Mouse (Mus musculus) inflammation-experienced regulatory T-cells, adult 6 months (primary cell): ENCODE data around the gene Olfr786. TPM values are rescaled to one million over a fixed set of nuclear protein-coding genes. Genes with fewer than 3 reads are reported as not detected.

Experiments
- ATAC-seq: one replicate; pipeline ENCODE4 v1.8.0; 2017
- polyA plus RNA-seq, 3 experiments: library from polyadenylated mRNA; unstranded; fragments of 100-300 nt; shearing (Covaris generic); gene quantifications; one replicate each; pipeline ENCODE4 v1.2.1; 2017

Olfr786 gene
- polyA plus RNA-seq, result not detected

- no peak for ATAC-seq
These were observed at the start of gene Olfr786 for GRCm38 (mm10) chr10:129427006-129427405. Gene Olfr786 (plus strand): TSS chr10:129427306.

- ATAC-seq, result no peak
These were observed 43.3 kb upstream of the Olfr786 start, which contains the start of gene Olfr784 for GRCm38 (mm10) chr10:129383783-129384182. Gene Olfr784 (plus strand): TSS chr10:129384083.

GRCm38 (mm10) chr10:129400892-129401291 is 26.2 kb upstream of the Olfr786 start:
- no peak for ATAC-seq

- no peak for ATAC-seq
These were observed 22.0 kb upstream of the Olfr786 start, which contains the start of gene Olfr785 for GRCm38 (mm10) chr10:129405126-129405525. Gene Olfr785 (plus strand): TSS chr10:129405426.

GRCm38 (mm10) chr10:129461562-129461961 is 34.5 kb downstream of the Olfr786 start, which contains the start of gene Olfr787:
Gene Olfr787 (plus strand): TSS chr10:129461862.
- ATAC-seq, result no peak

- no peak for ATAC-seq
These were observed 43.6 kb downstream of the Olfr786 start, which contains the start of gene Olfr788 for GRCm38 (mm10) chr10:129470698-129471097. Gene Olfr788 (plus strand): TSS chr10:129470998.

GRCm38 (mm10) chr10:129473256-129473655 is 46.1 kb downstream of the Olfr786 start:
- no peak for ATAC-seq

- no peak for ATAC-seq
These were observed 46.6 kb downstream of the Olfr786 start for GRCm38 (mm10) chr10:129473723-129474122.

GRCm38 (mm10) chr10:129484452-129484851 is 57.3 kb downstream of the Olfr786 start, which contains the start of gene Olfr789:
Gene Olfr789 (plus strand): TSS chr10:129484752.
- no peak for ATAC-seq

Other genes starting within 250 kb of the Olfr786 start
- not detected for gene Olfr772, start 249.4 kb upstream of the Olfr786 start, polyA plus RNA-seq
- gene Olfr773, start 239.9 kb upstream of the Olfr786 start, polyA plus RNA-seq, result not detected
- not detected for gene Olfr774, start 191.1 kb upstream of the Olfr786 start, polyA plus RNA-seq
- gene Olfr775, start 178.9 kb upstream of the Olfr786 start, polyA plus RNA-seq, result not detected
- gene Olfr776, start 168.2 kb upstream of the Olfr786 start, polyA plus RNA-seq, result not detected
- gene Olfr777, start 155.8 kb upstream of the Olfr786 start, polyA plus RNA-seq, result not detected
- not detected for gene Olfr780, start 109.2 kb upstream of the Olfr786 start, polyA plus RNA-seq
- not detected for gene Olfr781, start 98.5 kb upstream of the Olfr786 start, polyA plus RNA-seq
- not detected for gene Olfr782, start 78.5 kb upstream of the Olfr786 start, polyA plus RNA-seq
- not detected for gene Olfr784, start 43.2 kb upstream of the Olfr786 start, polyA plus RNA-seq
- gene Olfr785, start 21.9 kb upstream of the Olfr786 start, polyA plus RNA-seq, result not detected
- gene Olfr787, start 34.6 kb downstream of the Olfr786 start, polyA plus RNA-seq, result under 1 TPM in 2 of 3 experiments, not detected in 1; 0.18 to 0.20 TPM
- gene Olfr788, start 43.7 kb downstream of the Olfr786 start, polyA plus RNA-seq, result not detected
- gene Olfr789, start 57.4 kb downstream of the Olfr786 start, polyA plus RNA-seq, result not detected
- not detected for gene Olfr790, start 71.2 kb downstream of the Olfr786 start, polyA plus RNA-seq
- gene Olfr791, start 94.5 kb downstream of the Olfr786 start, polyA plus RNA-seq, result not detected
- not detected for gene Olfr792, start 111.9 kb downstream of the Olfr786 start, polyA plus RNA-seq
- not detected for gene Olfr794, start 140.3 kb downstream of the Olfr786 start, polyA plus RNA-seq
- gene Olfr796, start 185.3 kb downstream of the Olfr786 start, polyA plus RNA-seq, result not detected
- under 1 TPM in 1 of 3 experiments, not detected in 2; 0.13 TPM for gene Olfr798, start 200.6 kb downstream of the Olfr786 start, polyA plus RNA-seq
- gene Olfr799, start 210.2 kb downstream of the Olfr786 start, polyA plus RNA-seq, result not detected
- gene Olfr800, start 230.4 kb downstream of the Olfr786 start, polyA plus RNA-seq, result not detected
- gene Olfr801, start 246.6 kb downstream of the Olfr786 start, polyA plus RNA-seq, result under 1 TPM in 1 of 3 experiments, not detected in 2; 0.75 TPM